Mouse (Mus musculus): ENCODE measurements around the gene Aurka. TPM values are rescaled to one million over a fixed set of nuclear protein-coding genes. Genes with fewer than 3 reads are reported as not detected.

Aurka gene
- total and polyA plus RNA-seq, 2 experiments from 2014 or later, result 5.9 to 7.6 TPM

- Histone ChIP-seq H3K9ac (replicated peaks; ENCODE audit: low read length, poor library complexity, severe bottlenecking) (no peak overlapping the region), H3K4me1 (ENCODE audit: insufficient read depth, low read length) (no peaks in the 10 kb centered on the region), H3K36me3 (ENCODE audit: insufficient read depth, low read length) (no peaks in the 10 kb centered on the region), H3K27ac (ENCODE audit: low read depth, low read length) (no peak overlapping the region), H3K9me3 (ENCODE audit: low read length) (no peaks in the 10 kb centered on the region), H3K4me3 (ENCODE audit: low read depth, low read length) (no peak overlapping the region), H3K4me2 (ENCODE audit: low read depth, low read length, poor library complexity, severe bottlenecking) (no peak overlapping the region), H3K27me3 (ENCODE audit: insufficient read depth, low read length) (no peaks in the 10 kb centered on the region)
- TF ChIP-seq CTCF (IDR thresholded peaks at IDR 0.05), result no peak
- 77% methylated on average over 9 of the region's 9 CpGs for WGBS
- DNase-seq (ENCODE audit: low spot score) (no peak), ATAC-seq (ENCODE audit: low FRiP score) (no peak)
Measured at GRCm38 (mm10) chr2:172311731-172312130, 58.6 kb downstream of the Aurka start.

GRCm38 (mm10) chr2:172306544-172306943 lies 63.8 kb downstream of the Aurka start:
- ATAC-seq (ENCODE audit: low FRiP score) (no peak), DNase-seq (ENCODE audit: low spot score) (no peak)
- no peak overlapping the region for H3K4me2 ChIP-seq (ENCODE audit: low read depth, low read length, poor library complexity, severe bottlenecking)
- 86% methylated on average over 4 of the region's 4 CpGs for WGBS
- no peaks in the 10 kb centered on the region for H3K27me3 ChIP-seq (ENCODE audit: insufficient read depth, low read length)
- no peak overlapping the region for H3K4me3 ChIP-seq (ENCODE audit: low read depth, low read length)
- H3K9me3 ChIP-seq (ENCODE audit: low read length), result no peaks in the 10 kb centered on the region
- H3K27ac ChIP-seq (ENCODE audit: low read depth, low read length), result no peak overlapping the region
- H3K4me1 ChIP-seq (ENCODE audit: insufficient read depth, low read length), result no peaks in the 10 kb centered on the region
- H3K36me3 ChIP-seq (ENCODE audit: insufficient read depth, low read length), result no peaks in the 10 kb centered on the region
- TF ChIP-seq CTCF (IDR thresholded peaks at IDR 0.05), result no peak
- no peak overlapping the region for H3K9ac ChIP-seq (replicated peaks; ENCODE audit: low read length, poor library complexity, severe bottlenecking)

Other genes starting within 250 kb of the Aurka start
- gene Mc3r, start 122.0 kb downstream of the Aurka start, total RNA-seq (2014; rRNA removed), result 0.60 and 0.71 TPM in 2 replicates
- 0.94 and 1.1 TPM in 2 replicates for gene Mc3r, start 122.0 kb downstream of the Aurka start, polyA plus RNA-seq (2015; fragmentation: Nextera tagmentation; extraction: Ambion mirVana)
- 10.2 and 10.8 TPM in 2 replicates for gene Fam210b, start 25.0 kb downstream of the Aurka start, total RNA-seq (2014; rRNA removed)
- 21.1 and 21.9 TPM in 2 replicates for gene Fam210b, start 25.0 kb downstream of the Aurka start, polyA plus RNA-seq (2015; fragmentation: Nextera tagmentation; extraction: Ambion mirVana)
- gene Cstf1, start 146 bp upstream of the Aurka start, total RNA-seq (2014; rRNA removed), result 26.6 and 28.0 TPM in 2 replicates
- gene Cstf1, start 146 bp upstream of the Aurka start, polyA plus RNA-seq (2015; fragmentation: Nextera tagmentation; extraction: Ambion mirVana), result 25.0 and 27.0 TPM in 2 replicates
- gene Cass4, start 23.3 kb upstream of the Aurka start, total RNA-seq (2014; rRNA removed), result 0.05 and 0.52 TPM in 2 replicates
- 0.07 and 0.11 TPM in 2 replicates for gene Cass4, start 23.3 kb upstream of the Aurka start, polyA plus RNA-seq (2015; fragmentation: Nextera tagmentation; extraction: Ambion mirVana)
- 62.0 and 67.0 TPM in 2 replicates for gene Rtf2, start 70.0 kb upstream of the Aurka start, total RNA-seq (2014; rRNA removed)
- 85.0 and 89.2 TPM in 2 replicates for gene Rtf2, start 70.0 kb upstream of the Aurka start, polyA plus RNA-seq (2015; fragmentation: Nextera tagmentation; extraction: Ambion mirVana)
- gene Gcnt7, start 88.1 kb upstream of the Aurka start, total RNA-seq (2014; rRNA removed), result not detected in 2 replicates
- 0.77 and 1.2 TPM in 2 replicates for gene Gcnt7, start 88.1 kb upstream of the Aurka start, polyA plus RNA-seq (2015; fragmentation: Nextera tagmentation; extraction: Ambion mirVana)
- gene Fam209, start 102.0 kb upstream of the Aurka start, total RNA-seq (2014; rRNA removed), result not detected in 2 replicates
- 0.43 and 0.47 TPM in 2 replicates for gene Fam209, start 102.0 kb upstream of the Aurka start, polyA plus RNA-seq (2015; fragmentation: Nextera tagmentation; extraction: Ambion mirVana)
- gene Tfap2c, start 179.1 kb upstream of the Aurka start, total RNA-seq (2014; rRNA removed), result 0.24 TPM in 1 of 2 replicates, not detected in the other
- not detected in 2 replicates for gene Tfap2c, start 179.1 kb upstream of the Aurka start, polyA plus RNA-seq (2015; fragmentation: Nextera tagmentation; extraction: Ambion mirVana)